Mouse (Mus musculus): ENCODE measurements around the gene Col28a1.

- no peak for TF ChIP-seq MAFK (IDR thresholded peaks at IDR 0.05; ENCODE audit: borderline replicate concordance, low read depth, low read length)
- no peak for TF ChIP-seq GATA1 (IDR thresholded peaks at IDR 0.05; ENCODE audit: low read depth, low read length)
- no peak for TF ChIP-seq CTCF (IDR thresholded peaks at IDR 0.05 in 2 of 3, conservative IDR thresholded peaks at IDR 0.05 in 1 of 3; ENCODE audit: control insufficient read depth in 1 of 3, insufficient read depth in 1 of 3, low read depth in 2 of 3, low read length in 3 of 3, poor library complexity in 1 of 3, severe bottlenecking in 1 of 3)
- no peak for TF ChIP-seq POLR2AphosphoS5 (IDR thresholded peaks at IDR 0.05; ENCODE audit: borderline replicate concordance, low read depth, low read length)
These were observed 18.4 kb downstream of the Col28a1 start for GRCm38 (mm10) chr6:8174062-8174461.

Measured in MEL (cell line).